In the genomic region with DNA sequence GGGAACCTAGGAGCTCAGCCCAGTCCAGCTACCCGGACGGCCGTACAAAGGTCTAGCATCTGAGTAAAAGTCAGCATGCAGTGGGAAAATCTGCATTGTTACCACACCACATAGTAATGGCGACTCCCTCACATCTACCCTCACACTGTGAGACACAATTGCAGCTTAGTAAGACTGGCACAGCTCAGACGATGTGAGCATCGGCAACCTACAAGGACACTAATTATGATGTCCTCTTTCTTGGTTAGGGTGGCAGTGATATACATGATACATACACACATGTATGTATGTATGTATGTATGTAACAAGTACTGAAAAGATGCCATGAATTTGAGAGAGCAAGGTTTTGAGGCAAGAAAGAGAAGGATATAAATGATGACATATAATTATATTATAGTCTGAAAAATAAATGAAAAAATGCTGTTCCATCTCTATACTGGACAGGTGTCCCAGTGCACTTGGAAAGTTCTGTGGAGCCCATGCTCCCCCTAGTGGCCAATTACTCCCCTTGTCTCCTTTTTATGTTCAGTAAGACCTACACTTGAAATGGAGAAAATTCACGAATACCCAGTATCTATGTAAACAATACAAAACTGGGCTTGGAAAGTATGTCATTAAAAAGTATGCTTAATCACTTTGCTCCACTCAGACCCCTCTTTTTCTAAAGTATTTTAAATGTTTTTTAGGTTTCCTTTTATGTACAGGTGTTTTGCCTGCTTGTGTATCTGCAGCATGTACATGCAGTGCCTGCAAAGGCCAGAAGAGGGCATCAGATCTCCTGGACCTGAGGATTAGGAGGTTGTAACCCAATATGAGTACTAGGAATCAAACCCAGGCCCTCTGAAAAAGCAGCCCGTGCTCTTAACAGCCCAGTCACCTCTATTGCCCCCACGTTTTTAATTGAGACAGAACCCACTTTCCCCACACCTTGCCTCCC, we compare ENCODE assay signal across 9 mouse cellular contexts. TPM values are rescaled to one million over a fixed set of nuclear protein-coding genes. Genes with fewer than 3 reads are reported as not detected.
DNase-seq lines count a peak whose midpoint lies in the region; ATAC-seq lines count a peak whose summit lies in the region.
"Had no signal": no experiment of that assay in that cellular context is flagged by ENCODE, and none has a peak within 500 bp of the region (broad histone marks: within the 10 kb centered on the region; RNA-seq: fewer than 3 reads in every experiment).

No protein-coding gene starts in this region.

- peaks cover 14% of the 10 kb centered on the region; the same call in 1 of the 2 replicates for H3K36me3 ChIP-seq in embryonic facial prominence, embryonic 10.5 days (replicated peaks)
- H3K36me3 ChIP-seq in hindbrain, embryonic 11.5 days (ENCODE audit: control insufficient read depth, insufficient read depth, low read length), result no peaks in the 10 kb centered on the region
- H3K36me3 ChIP-seq in midbrain, embryonic 14.5 days (ENCODE audit: control insufficient read depth, insufficient read depth, low read length), result no peaks in the 10 kb centered on the region

- H3K4me2 ChIP-seq in hindbrain, embryonic 11.5 days (replicated peaks; ENCODE audit: low read depth, low read length), result no peak overlapping the region
- H3K4me2 ChIP-seq in midbrain, embryonic 14.5 days (ENCODE audit: low read length), result no peak overlapping the region

- no peak overlapping the region for H3K27ac ChIP-seq in embryonic facial prominence, embryonic 10.5 days (replicated peaks)
- H3K27ac ChIP-seq in hindbrain, embryonic 11.5 days (ENCODE audit: low read depth, low read length), result no peak overlapping the region
- no peak overlapping the region for H3K27ac ChIP-seq in midbrain, embryonic 14.5 days (replicated peaks; ENCODE audit: low read depth, low read length)

- no peaks in the 10 kb centered on the region for H3K27me3 ChIP-seq in embryonic facial prominence, embryonic 10.5 days (replicated peaks; ENCODE audit: low read depth, poor library complexity, severe bottlenecking)
- H3K27me3 ChIP-seq in hindbrain, embryonic 11.5 days (ENCODE audit: control insufficient read depth, insufficient read depth, low read length), result no peaks in the 10 kb centered on the region
- H3K27me3 ChIP-seq in midbrain, embryonic 14.5 days (ENCODE audit: control insufficient read depth, insufficient read depth, low read length), result no peaks in the 10 kb centered on the region

- peak; percentile 35 for DNase-seq in ovary, postnatal 36 days (ENCODE audit: low spot score)
- no peak for DNase-seq in ovary, adult 18-20 months (ENCODE audit: low spot score)
- DNase-seq in adrenal gland, postnatal 36 days, result peak; percentile 56 to 70
- peak; percentile 56 for DNase-seq in embryonic facial prominence, embryonic 10.5 days (ENCODE audit: low spot score)
- peak; percentile 69 for DNase-seq in hindbrain, embryonic 11.5 days (ENCODE audit: low spot score)
- DNase-seq in left cerebral cortex, adult 11 months (ENCODE audit: low spot score), result peak; percentile 21
- peak; percentile 88 for DNase-seq in midbrain, embryonic 14.5 days
- peak; percentile 69 for DNase-seq in thymus, postnatal 14 days

- no peak overlapping the region for H3K9ac ChIP-seq in hindbrain, embryonic 11.5 days (ENCODE audit: low read depth, low read length)
- no peak overlapping the region for H3K9ac ChIP-seq in midbrain, embryonic 14.5 days (replicated peaks; ENCODE audit: low read length)

- peak; percentile 47 for ATAC-seq in hindbrain, embryonic 11.5 days (ENCODE audit: low FRiP score)
- ATAC-seq in midbrain, embryonic 14.5 days (ENCODE audit: low FRiP score, low TSS enrichment), result peak; percentile 54; the same call in 1 of the 2 replicates

- no peaks in the 10 kb centered on the region for H3K4me1 ChIP-seq in embryonic facial prominence, embryonic 10.5 days
- H3K4me1 ChIP-seq in hindbrain, embryonic 11.5 days (replicated peaks; ENCODE audit: control insufficient read depth, insufficient read depth, low read length), result no peaks in the 10 kb centered on the region
- H3K4me1 ChIP-seq in midbrain, embryonic 14.5 days (ENCODE audit: control insufficient read depth, insufficient read depth, low read length), result no peaks in the 10 kb centered on the region

- 0 out of 2 replicates have a peak, but pooled peaks cover 3% of the 10 kb centered on the region for H3K9me3 ChIP-seq in embryonic facial prominence, embryonic 10.5 days
- no peaks in the 10 kb centered on the region for H3K9me3 ChIP-seq in hindbrain, embryonic 11.5 days (ENCODE audit: control insufficient read depth, low read length)
- no peaks in the 10 kb centered on the region for H3K9me3 ChIP-seq in midbrain, embryonic 14.5 days (ENCODE audit: control insufficient read depth, low read length)

- H3K4me3 ChIP-seq in embryonic facial prominence, embryonic 10.5 days, result no peak overlapping the region
- no peak overlapping the region for H3K4me3 ChIP-seq in hindbrain, embryonic 11.5 days (ENCODE audit: low read depth, low read length)
- no peak overlapping the region for H3K4me3 ChIP-seq in midbrain, embryonic 14.5 days (replicated peaks; ENCODE audit: low read depth, low read length)
- H3K4me3 ChIP-seq: erythroblast, embryonic 14.5 days had no signal

- 91% methylated on average over 9 of the region's 9 CpGs for WGBS in embryonic facial prominence, embryonic 10.5 days
- 90% methylated on average over 9 of the region's 9 CpGs for WGBS in hindbrain, embryonic 11.5 days
- WGBS in midbrain, embryonic 14.5 days, result 89% methylated on average over 9 of the region's 9 CpGs

RNA-seq across cellular contexts. Expression of a gene that starts 57.5 kb away (rescaled TPM):
- 10 to 100 TPM; 16.9 to 23.4 TPM for total RNA-seq in adrenal gland, postnatal 36 days (2021)
- polyA plus RNA-seq in embryonic facial prominence, embryonic 10.5 days (2016; fragmentation: Nextera tagmentation; extraction: Ambion mirVana), result 35.2 and 35.5 TPM in 2 replicates
- polyA plus RNA-seq in hindbrain, embryonic 11.5 days (2014; fragmentation: Nextera tagmentation; extraction: Ambion mirVana), result 34.5 and 35.6 TPM in 2 replicates
- 20.9 and 30.5 TPM in 2 replicates for polyA plus RNA-seq in midbrain, embryonic 14.5 days (2014; fragmentation: Nextera tagmentation; extraction: Ambion mirVana)
